Mouse (Mus musculus): ENCODE results near the gene Atp5e.

GRCm38 (mm10) chr2:174443046-174443445 is 20.9 kb downstream of the Atp5e start:
- no peak for TF ChIP-seq CTCF (IDR thresholded peaks at IDR 0.05; ENCODE audit: extremely low read depth, insufficient read length, insufficient replicate concordance, low read depth, low read length)
- TF ChIP-seq POLR2A (IDR thresholded peaks at IDR 0.05; ENCODE audit: low read depth, low read length), result no peak
